Mouse (Mus musculus): ENCODE data around the gene Supt7l.

- TF ChIP-seq CTCF (IDR thresholded peaks at IDR 0.05; ENCODE audit: borderline replicate concordance, insufficient read depth, low read depth, low read length) (no peak), POLR2A (IDR thresholded peaks at IDR 0.05; ENCODE audit: borderline replicate concordance, insufficient read depth, low read length) (no peak)
Measured at GRCm38 (mm10) chr5:31485440-31485839, 42.2 kb downstream of the Supt7l start, which contains the start of gene 4930548H24Rik.

Data from cerebellum, adult 2 months (tissue).